Mouse (Mus musculus) liver, embryonic 11.5 days (tissue): ENCODE measurements around the gene Gm45521. TPM values are rescaled to one million over a fixed set of nuclear protein-coding genes. Genes with fewer than 3 reads are reported as not detected.

Experiments used
- ATAC-seq: fragments of 200-750 bp; cut with Nextera tagmentation; replicated peaks from 2 replicates; pipeline ENCODE4 v1.8.0; 2017; ENCODE audit warnings: moderate number of reproducible peaks, mild to moderate bottlenecking, moderate TSS enrichment, moderate library complexity; ENCODE audit not compliant: low FRiP score
- DNase-seq: peaks from one replicate; pipeline ENCODE4 v3.0.0-alpha.2; 2017; ENCODE audit warnings: low spot score
- H3K27ac ChIP-seq: fragments of 300-500 bp; sonication (generic); 2 replicates; pipeline ENCODE4 v1.5.1; 2014; ENCODE audit warnings: mild to moderate bottlenecking, low read depth, low read length, control low read depth
- H3K27me3 ChIP-seq: fragments of 300-500 bp; sonication (generic); replicated peaks from 2 replicates; pipeline ENCODE4 v1.6.1; 2014; ENCODE audit warnings: low read length, mixed read lengths; ENCODE audit not compliant: control insufficient read depth, insufficient read depth
- H3K36me3 ChIP-seq: fragments of 300-500 bp; sonication (generic); 2 replicates; pipeline ENCODE4 v1.6.1; 2014; ENCODE audit warnings: mild to moderate bottlenecking, low read length, moderate library complexity, mixed read lengths; ENCODE audit not compliant: control insufficient read depth, insufficient read depth
- H3K4me1 ChIP-seq: fragments of 300-500 bp; sonication (generic); replicated peaks from 2 replicates; pipeline ENCODE4 v1.6.1; 2014; ENCODE audit warnings: low read length, mixed read lengths; ENCODE audit not compliant: control insufficient read depth, insufficient read depth
- H3K4me2 ChIP-seq: fragments of 300-500 bp; sonication (generic); 2 replicates; pipeline ENCODE4 v1.6.1; 2014; ENCODE audit warnings: mild to moderate bottlenecking, control low read depth, moderate library complexity
- H3K4me3 ChIP-seq: fragments of 300-500 bp; sonication (generic); 2 replicates; pipeline ENCODE4 v1.5.1; 2014; ENCODE audit warnings: low read depth, low read length, control low read depth
- H3K9ac ChIP-seq: fragments of 300-500 bp; sonication (generic); 2 replicates; pipeline ENCODE4 v1.6.1; 2014; ENCODE audit warnings: low read depth, low read length, control low read depth
- H3K9me3 ChIP-seq: fragments of 300-500 bp; sonication (generic); 2 replicates; pipeline ENCODE4 v1.6.1; 2016; ENCODE audit warnings: low read length, inconsistent platforms, mixed read lengths; ENCODE audit not compliant: control insufficient read depth
- WGBS: fragments of 180-500 bp; shearing (Covaris S2); extraction: QIAGEN DNeasy Blood & Tissue Kit; methylation state at CpG from one replicate; pipeline ENCODE4 v1.1.7; 2014; 5-methylcytosine and 5-hydroxymethylcytosine counted together
- polyA plus RNA-seq: library from polyadenylated mRNA; unstranded; fragments of >200 nt; fragmentation: Nextera tagmentation; extraction: Ambion mirVana; gene quantifications from 2 replicates; pipeline ENCODE4 v1.2.1, GENCODE M21; 2014

Gene Gm45521
- polyA plus RNA-seq, 1 experiment from 2014 or later = not detected

- ATAC-seq (no peak), DNase-seq (no peak)
Observed at GRCm38 (mm10) chr14:8007923-8008322, 50.8 kb downstream of the Gm45521 start.

More at GRCm38 (mm10) chr14:8007923-8008322, 50.8 kb downstream of the Gm45521 start:
- H3K27me3 ChIP-seq = peaks cover 3% of the 10 kb centered on the region
- no peak overlapping the region for H3K4me2 ChIP-seq
- 83% methylated on average over 10 of the region's 10 CpGs for whole genome bisulfite sequencing
- H3K9ac ChIP-seq = no peak overlapping the region
- H3K36me3 ChIP-seq = no peaks in the 10 kb centered on the region
- H3K4me1 ChIP-seq = no peaks in the 10 kb centered on the region; the same call in none of the 2 replicates
- H3K27ac ChIP-seq = no peak overlapping the region
- H3K4me3 ChIP-seq = no peak overlapping the region
- no peaks in the 10 kb centered on the region for H3K9me3 ChIP-seq

Other genes with a start within 250 kb of the Gm45521 start
- not detected in 2 replicates for gene Gm26661, start 165.7 kb upstream of the Gm45521 start, polyA plus RNA-seq
- gene Flnb, start 139.3 kb upstream of the Gm45521 start, polyA plus RNA-seq = 13.3 and 14.2 TPM in 2 replicates
- 0.73 and 0.79 TPM in 2 replicates for gene Dnase1l3, start 37.3 kb downstream of the Gm45521 start, polyA plus RNA-seq
- gene Abhd6, start 45.6 kb downstream of the Gm45521 start, polyA plus RNA-seq = 11.9 and 15.0 TPM in 2 replicates
- 74.7 and 77.4 TPM in 2 replicates for gene Rpp14, start 123.1 kb downstream of the Gm45521 start, polyA plus RNA-seq
- 18.5 and 19.1 TPM in 2 replicates for gene Pxk, start 140.9 kb downstream of the Gm45521 start, polyA plus RNA-seq
- gene Pdhb, start 215.7 kb downstream of the Gm45521 start, polyA plus RNA-seq = 196 and 210 TPM in 2 replicates